Mouse (Mus musculus): ENCODE measurements at regions not wholly inside any gene's neighbourhood (a gene's known extent, or its start where the extent isn't known, plus 50 kb on each side); places are given as distances from the start of the nearest gene placed in this dataset.
A peak's percentile ranks its signal among the peaks of the same experiment; 100 is the strongest.
"Not testable (repeated sequence)": the region's sequence is repeated elsewhere in the genome, so short reads cannot be mapped to it uniquely, and the experiment has no call there.

DNA sequence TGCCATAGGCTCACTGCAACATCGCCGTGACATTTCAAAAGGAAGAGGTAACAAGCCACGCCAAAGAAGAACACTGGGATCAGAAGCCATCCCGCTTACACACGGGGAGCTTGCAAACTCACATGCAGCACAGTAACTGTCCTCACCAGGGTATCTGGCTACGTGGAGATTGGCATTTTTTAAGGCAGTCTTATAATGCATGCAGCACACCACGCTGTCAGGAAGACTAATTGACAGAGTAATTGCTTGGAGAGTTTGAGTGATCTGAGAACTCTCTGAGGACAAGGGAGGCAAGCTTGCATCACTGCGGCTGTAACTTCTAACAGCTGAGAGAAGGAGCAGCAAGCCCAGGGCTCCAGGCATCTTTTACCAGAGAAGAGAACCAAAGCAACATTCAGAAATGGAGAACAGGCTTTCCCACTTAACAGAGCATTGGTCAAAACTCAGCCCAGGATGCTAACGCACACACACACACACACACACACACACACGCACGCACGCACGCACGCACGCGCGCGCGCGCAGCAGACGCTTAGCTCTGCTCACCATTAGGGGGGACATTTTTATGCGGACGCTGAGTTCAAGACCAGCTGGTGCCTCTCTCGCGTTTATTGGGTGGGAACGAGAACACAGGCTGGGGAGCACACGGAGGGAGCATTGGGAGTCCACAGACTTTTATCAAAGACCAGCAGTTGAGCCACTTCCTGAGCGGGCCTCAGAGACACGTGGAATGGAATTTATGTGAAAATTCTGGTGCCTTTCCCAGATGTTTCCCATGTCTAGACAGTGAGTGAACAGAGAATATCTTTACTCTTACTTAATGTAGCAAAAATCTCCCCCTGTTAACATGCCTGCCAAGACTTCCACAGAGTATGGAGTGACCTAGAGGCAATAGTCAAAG, 66.6 kb downstream of the 1700129C05Rik start:
- DNase-seq (ENCODE audit: low spot score in 2 of 2), result no peak

- DNase-seq (ENCODE audit: low spot score in 2 of 2), result no peak
Measured at GRCm38 (mm10) chr14:59072323-59073039, 70.2 kb downstream of the 1700129C05Rik start.

DNA sequence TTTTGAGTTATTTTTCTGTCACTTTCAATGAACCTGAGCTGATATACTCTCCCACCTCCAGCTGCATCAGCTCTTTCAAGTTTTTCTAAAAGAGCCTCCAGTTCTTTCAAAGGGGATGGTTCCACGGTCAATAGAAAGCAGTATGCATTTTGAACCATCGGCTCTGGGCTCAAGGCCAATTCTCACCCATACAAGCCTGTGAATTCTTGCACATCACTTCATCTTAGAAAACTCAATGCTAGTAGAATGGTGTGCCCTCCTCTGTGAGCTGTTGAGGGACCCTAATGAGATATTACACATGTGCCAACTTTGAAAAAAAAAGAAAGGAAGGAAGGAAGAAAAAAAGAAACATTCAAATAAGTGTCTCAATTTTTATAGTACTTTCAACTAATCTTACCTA, 72.6 kb downstream of the 1700129C05Rik start:
- no peak for DNase-seq (ENCODE audit: low spot score in 2 of 2)

DNA sequence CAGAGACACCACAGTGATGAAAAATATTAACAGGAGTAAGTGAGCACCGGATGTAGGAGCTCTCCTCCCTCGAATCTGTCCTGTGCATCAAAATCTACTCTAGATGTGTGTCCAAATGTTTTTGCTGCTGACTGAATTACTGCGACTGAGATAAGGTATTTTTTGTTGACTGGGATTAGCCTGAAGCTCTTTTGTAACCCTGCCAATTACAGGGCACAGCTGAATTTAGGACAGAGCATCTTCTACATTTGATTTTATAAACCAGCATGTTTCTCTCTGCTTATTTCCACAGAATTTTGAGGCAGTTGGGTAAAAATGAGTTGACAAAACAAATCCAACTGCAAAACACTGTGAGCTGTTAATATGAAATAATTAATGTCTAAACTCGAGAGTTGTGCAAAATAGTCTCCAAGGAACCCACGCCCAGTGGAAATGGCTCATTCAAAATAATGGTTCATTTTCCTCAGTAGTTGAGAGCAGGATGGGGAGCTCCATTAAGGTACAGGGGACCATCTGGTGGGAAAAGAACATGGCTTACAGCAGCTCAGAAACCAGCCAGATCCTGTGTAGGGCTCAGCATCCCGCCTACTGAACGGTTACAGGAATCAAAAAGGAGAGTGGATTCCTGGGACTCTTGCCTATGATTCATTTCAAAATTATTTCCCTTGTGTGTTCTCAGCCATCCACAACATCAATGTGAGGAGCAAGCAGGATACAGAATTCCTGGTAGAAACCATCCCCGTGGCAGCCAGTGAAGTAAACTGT, 76.1 kb downstream of the 1700129C05Rik start:
- DNase-seq (ENCODE audit: low spot score in 2 of 2), result peak in 1 of 2 experiments; percentile 11

DNA sequence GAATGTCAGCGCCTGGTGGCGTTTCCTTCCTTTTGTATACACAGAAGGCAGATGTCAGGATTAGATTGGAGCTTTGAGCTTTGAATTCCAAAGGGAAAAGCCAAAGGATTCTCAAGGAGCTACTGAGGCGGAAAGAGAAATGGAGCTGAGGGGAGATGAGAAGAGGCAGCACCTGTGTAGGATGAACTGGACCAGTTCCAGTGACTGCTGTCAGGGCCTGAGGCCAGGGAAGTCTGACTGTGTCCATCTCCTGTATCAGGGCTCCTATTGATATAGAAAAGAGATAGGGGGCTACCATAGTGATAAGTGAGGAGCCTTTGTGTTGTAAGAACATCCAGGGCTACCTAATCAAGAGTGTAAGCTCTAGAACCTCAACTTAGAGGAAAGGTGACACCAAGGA, 79.5 kb downstream of the 1700129C05Rik start:
- no peak for DNase-seq (ENCODE audit: low spot score in 2 of 2)

- DNase-seq (ENCODE audit: low spot score in 2 of 2), result no peak
Measured at GRCm38 (mm10) chr14:59056832-59057231, 85.9 kb downstream of the 1700129C05Rik start.

- no peak for DNase-seq (ENCODE audit: low spot score in 2 of 2)
Measured at GRCm38 (mm10) chr14:59055283-59055682, 87.4 kb downstream of the 1700129C05Rik start.

DNA sequence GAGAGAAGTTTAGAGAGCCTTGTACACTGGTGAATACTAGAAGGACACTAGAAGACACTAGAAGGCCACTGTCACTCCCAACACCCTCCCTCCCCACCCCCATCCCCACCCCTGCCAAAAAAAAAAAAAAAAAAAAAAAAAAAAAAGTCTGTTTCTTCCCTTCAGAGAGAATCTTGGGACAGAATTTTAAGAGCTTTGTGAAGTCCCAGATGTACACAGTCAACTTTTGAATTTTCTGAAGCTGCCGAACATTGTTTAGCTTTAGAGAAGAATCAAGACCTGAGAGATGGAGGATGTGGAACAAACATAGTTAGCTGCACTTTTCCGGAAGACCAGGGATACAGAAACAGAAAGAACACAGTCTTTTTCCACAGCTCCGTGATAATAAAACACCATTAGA, 90.3 kb downstream of the 1700129C05Rik start:
- DNase-seq (ENCODE audit: low spot score in 2 of 2), result no peak

GRCm38 (mm10) chr14:59051478-59051879, 91.2 kb downstream of the 1700129C05Rik start:
- no peak for DNase-seq (ENCODE audit: low spot score in 2 of 2)

DNA sequence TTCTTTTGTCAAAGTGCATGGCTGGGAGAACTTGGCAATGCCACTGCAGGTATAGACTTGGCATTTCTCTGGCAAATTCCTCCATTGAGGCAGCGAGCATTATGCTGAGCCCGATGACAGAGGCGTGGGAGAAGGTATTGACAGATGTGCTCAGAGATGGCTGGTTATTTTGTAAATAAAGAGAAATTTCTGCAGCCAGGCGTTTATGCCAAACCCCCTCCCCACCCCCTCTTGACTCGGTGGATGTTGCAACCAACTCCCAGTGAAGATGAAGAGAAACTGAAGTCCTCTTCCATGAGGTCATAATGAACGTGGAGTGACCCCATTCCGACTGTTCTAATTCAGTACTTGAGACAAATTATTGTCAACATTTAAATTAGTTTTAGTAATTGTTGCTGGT, 97.0 kb downstream of the 1700129C05Rik start:
- DNase-seq (ENCODE audit: low spot score in 2 of 2), result no peak

- no peak for DNase-seq (ENCODE audit: low spot score in 2 of 2)
Measured at GRCm38 (mm10) chr14:59045235-59045634, 97.5 kb downstream of the 1700129C05Rik start.

- no peak for DNase-seq (ENCODE audit: low spot score in 2 of 2)
Measured at GRCm38 (mm10) chr14:59042152-59042551, 100.5 kb downstream of the 1700129C05Rik start.

DNA sequence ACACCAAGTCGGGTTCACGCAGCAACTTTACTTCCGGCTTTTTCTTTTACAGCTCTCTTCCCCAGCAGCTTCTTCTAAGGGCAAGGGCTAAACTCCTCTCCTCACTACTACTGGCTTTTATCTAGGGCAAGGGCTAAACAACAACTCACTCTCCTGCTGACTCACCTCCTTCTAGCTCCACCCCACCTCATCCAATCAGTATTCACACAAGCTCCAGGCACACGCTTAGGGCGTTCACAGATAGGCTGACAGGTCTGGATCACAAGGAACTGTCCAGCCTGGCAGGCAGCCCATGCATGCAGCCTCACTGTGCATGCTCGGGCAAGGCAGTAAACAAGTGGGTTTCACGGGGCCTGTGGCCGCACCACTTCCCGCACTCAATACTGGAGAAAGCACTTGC, 116.9 kb downstream of the 1700129C05Rik start:
- not testable (repeated sequence) for DNase-seq (ENCODE audit: low spot score in 2 of 2)

GRCm38 (mm10) chr14:59009534-59009933, 133.2 kb downstream of the 1700129C05Rik start:
- no peak for DNase-seq (ENCODE audit: low spot score in 2 of 2)

DNA sequence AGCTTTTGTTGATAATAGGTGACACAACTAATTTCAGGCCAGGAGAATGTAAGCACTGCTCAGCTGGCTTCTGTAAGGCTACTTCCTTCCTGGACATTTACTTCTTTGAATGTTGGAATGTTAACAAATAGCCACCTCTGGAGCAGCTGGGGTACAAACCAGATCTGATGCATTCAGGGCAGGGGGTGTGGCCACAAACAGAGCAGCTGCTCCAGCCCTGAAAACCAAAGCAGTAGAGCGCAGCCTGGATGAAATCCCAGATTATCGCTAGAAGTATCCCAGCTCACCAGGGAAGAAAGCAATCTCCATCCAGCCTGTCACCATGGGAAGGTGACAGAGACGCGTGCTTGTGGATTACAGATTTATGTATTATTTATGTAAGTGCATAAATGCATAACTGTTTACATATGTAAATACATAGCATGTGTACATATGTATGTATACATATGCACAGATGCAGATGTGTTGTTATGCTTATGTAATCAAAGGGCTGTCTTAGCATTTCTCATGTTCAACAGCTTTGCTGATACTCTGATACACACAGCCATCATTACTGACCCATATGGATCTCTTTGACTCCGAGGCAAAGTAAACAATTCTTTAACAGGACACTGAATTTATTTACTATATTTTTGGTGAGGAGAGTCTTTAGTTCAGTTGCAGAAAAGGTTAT, 143.5 kb downstream of the 1700129C05Rik start:
- no peak for DNase-seq (ENCODE audit: low spot score in 2 of 2)

- no peak for DNase-seq (ENCODE audit: low spot score in 2 of 2)
Measured at GRCm38 (mm10) chr14:58994994-58995393, 147.7 kb downstream of the 1700129C05Rik start.

DNA sequence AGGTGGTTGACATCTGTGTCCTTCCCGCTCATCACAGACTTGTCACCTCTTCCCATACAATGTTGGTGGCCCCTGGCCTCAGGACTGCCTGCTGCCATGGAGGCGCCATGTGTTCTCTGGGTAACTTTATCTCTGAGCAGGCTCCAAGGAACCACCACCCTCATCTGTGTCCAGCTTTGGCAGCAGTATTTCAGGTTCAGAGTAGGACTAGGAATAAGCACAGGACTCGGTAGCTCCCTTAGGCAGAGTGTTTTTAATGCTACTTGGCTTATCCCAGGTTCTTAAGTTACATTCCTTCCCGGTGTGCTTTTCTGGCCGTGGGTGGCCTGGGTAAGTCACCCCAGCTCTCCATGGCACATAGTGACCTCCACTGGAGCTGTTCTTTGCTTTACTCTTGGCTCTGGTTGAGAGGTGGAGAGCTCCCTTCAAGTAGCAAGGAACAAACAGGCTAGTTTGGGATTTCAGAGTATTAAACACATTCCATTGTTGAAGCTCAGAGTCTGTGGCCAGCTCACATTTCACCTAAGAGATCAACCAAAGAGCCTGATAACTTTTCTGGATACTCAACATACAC, 153.0 kb downstream of the 1700129C05Rik start:
- DNase-seq (ENCODE audit: low spot score in 2 of 2), result no peak

GRCm38 (mm10) chr14:58987688-58988087, 155.0 kb downstream of the 1700129C05Rik start:
- no peak for DNase-seq (ENCODE audit: low spot score in 2 of 2)

- DNase-seq (ENCODE audit: low spot score in 2 of 2), result no peak
Measured at GRCm38 (mm10) chr14:58985838-58986237, 156.9 kb downstream of the 1700129C05Rik start.

- DNase-seq (ENCODE audit: low spot score in 2 of 2), result no peak
Measured at GRCm38 (mm10) chr14:58976791-58977190, 165.9 kb downstream of the 1700129C05Rik start.

GRCm38 (mm10) chr14:58969248-58969647, 173.4 kb downstream of the 1700129C05Rik start:
- DNase-seq (ENCODE audit: low spot score in 2 of 2), result no peak

Data from left cerebral cortex, adult 9 months (tissue).